Mouse (Mus musculus) thymus, adult 2 months (tissue): Measurements from ENCODE around the gene Fhit.

ENCODE experiments used
- CTCF ChIP-seq: fragments of 200-500 bp; IDR thresholded peaks from 2 replicates; pipeline ENCODE4 v1.5.1; 2012; ENCODE audit warnings: mild to moderate bottlenecking, control low read depth, low read length, moderate library complexity, borderline replicate concordance; ENCODE audit not compliant: control insufficient read depth, poor library complexity, insufficient read depth; ENCODE audit errors: extremely low read depth
- POLR2A ChIP-seq: fragments of 200-500 bp; IDR thresholded peaks from 2 replicates; pipeline ENCODE4 v1.6.1; 2012; ENCODE audit warnings: mild to moderate bottlenecking, low read length, control low read depth, moderate library complexity; ENCODE audit not compliant: control insufficient read depth, poor library complexity, insufficient read depth; ENCODE audit errors: extremely low read depth

DNA sequence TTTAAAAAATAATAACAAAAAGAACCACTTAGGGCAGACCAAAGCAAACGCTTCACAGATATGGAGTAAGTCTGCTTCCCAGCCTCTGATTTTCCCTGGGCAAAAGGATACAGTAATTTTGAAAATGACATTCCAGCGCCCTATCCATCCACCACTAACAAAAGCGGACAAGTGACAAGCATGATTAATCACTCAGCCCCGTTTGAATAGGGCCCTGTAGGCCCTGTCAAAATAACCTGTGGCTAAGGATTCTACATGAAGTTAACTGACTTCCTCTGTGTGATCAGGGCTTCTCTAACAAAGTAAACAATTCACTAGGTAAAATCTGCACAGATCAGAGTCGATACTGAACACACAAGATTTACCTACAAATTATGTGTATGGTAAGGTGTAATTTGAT is 1012.0 kb downstream of the Fhit start:
- TF ChIP-seq POLR2A: no peak
- TF ChIP-seq CTCF: no peak
